Mouse (Mus musculus) lung, postnatal 0 days (tissue): ENCODE measurements around the gene Mettl7a3. TPM values are rescaled to one million over a fixed set of nuclear protein-coding genes. Genes with fewer than 3 reads are reported as not detected.

Experiments
- ATAC-seq: fragments of 200-750 bp; cut with Nextera tagmentation; 2 replicates; pipeline ENCODE4 v1.8.0; 2017; ENCODE audit warnings: moderate library complexity
- DNase-seq: peaks from one replicate; pipeline ENCODE4 v3.0.0-alpha.2; 2016; ENCODE audit warnings: low spot score
- H3K27ac ChIP-seq: fragments of 300-500 bp; sonication (generic); 2 replicates; pipeline ENCODE4 v1.5.1; 2014; ENCODE audit warnings: antibody characterized with exemption, mild to moderate bottlenecking, low read length, mixed read lengths
- H3K27me3 ChIP-seq: fragments of 300-500 bp; sonication (generic); replicated peaks from 2 replicates; pipeline ENCODE4 v1.6.1; 2014; ENCODE audit warnings: low read length, mixed read lengths; ENCODE audit not compliant: insufficient read depth
- H3K36me3 ChIP-seq: fragments of 300-500 bp; sonication (generic); 2 replicates; pipeline ENCODE4 v1.6.1; 2014; ENCODE audit warnings: low read length, mixed read lengths; ENCODE audit not compliant: insufficient read depth
- H3K4me1 ChIP-seq: fragments of 300-500 bp; sonication (generic); 2 replicates; pipeline ENCODE4 v1.6.1; 2014; ENCODE audit warnings: antibody characterized with exemption, low read depth, low read length, mixed read lengths; ENCODE audit not compliant: insufficient read depth
- H3K4me2 ChIP-seq: fragments of 300-500 bp; sonication (generic); replicated peaks from 2 replicates; pipeline ENCODE4 v1.6.1; 2014; ENCODE audit warnings: low read depth, mild to moderate bottlenecking, low read length, moderate library complexity, mixed read lengths
- H3K4me3 ChIP-seq: fragments of 300-500 bp; sonication (generic); 2 replicates; pipeline ENCODE4 v1.5.1; 2014; ENCODE audit warnings: low read depth, low read length
- H3K9ac ChIP-seq: fragments of 300-500 bp; sonication (generic); replicated peaks from 2 replicates; pipeline ENCODE4 v1.6.1; 2014; ENCODE audit warnings: low read depth, mild to moderate bottlenecking
- H3K9me3 ChIP-seq: fragments of 300-500 bp; sonication (generic); 2 replicates; pipeline ENCODE4 v1.6.1; 2016; ENCODE audit warnings: low read length, mixed read lengths
- CTCF ChIP-seq: IDR thresholded peaks from 2 replicates; pipeline ENCODE4 v1.5.1; 2016; ENCODE audit warnings: antibody characterized with exemption, mild to moderate bottlenecking
- EP300 ChIP-seq: IDR thresholded peaks from 2 replicates; pipeline ENCODE4 v1.6.1; 2016; ENCODE audit warnings: antibody characterized with exemption, mild to moderate bottlenecking, control low read depth
- WGBS: fragments of 180-500 bp; shearing (Covaris S2); extraction: QIAGEN DNeasy Blood & Tissue Kit; methylation state at CpG from one replicate; pipeline ENCODE4 v1.1.7; 2014; 5-methylcytosine and 5-hydroxymethylcytosine counted together
- polyA plus RNA-seq: library from polyadenylated mRNA; unstranded; fragments of >200 nt; fragmentation: Nextera tagmentation; extraction: Ambion mirVana; gene quantifications from 2 replicates; pipeline ENCODE4 v1.2.1, GENCODE M21; 2015

The Mettl7a3 gene
- polyA plus RNA-seq, result 0.12 TPM in 2 replicates

DNA sequence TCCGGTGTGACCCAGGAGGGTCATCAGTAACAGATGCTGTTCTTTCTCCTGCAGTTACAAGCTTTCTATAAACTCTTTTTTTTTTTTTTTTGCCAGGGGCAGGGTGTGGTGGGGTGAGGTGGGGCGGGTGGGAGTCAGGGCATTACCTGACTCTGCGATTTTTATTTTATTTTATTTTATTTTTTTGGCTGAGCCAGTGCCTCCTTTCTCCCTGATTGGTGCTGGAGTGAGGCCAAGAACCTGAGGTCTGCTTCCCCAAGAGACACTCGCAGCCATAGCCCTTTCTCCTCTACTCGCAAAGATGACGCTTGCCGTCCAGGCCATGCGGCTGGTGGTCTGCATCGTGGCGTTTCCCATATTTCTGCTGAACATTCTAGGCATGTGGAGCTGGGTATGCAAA is at the start of gene Mettl7a3:
Gene Mettl7a3 (plus strand): TSS at position 301 of the 400 bp plus-strand sequence.
- WGBS, result 73% methylated on average over 10 of the region's 10 CpGs
- Histone ChIP-seq H3K36me3 (no peaks in the 10 kb centered on the region), H3K4me3 (no peak within 1 kb of the TSS), H3K9ac (no peak within 1 kb of the TSS), H3K4me1 (no peaks in the 10 kb centered on the region), H3K27me3 (no peaks in the 10 kb centered on the region), H3K27ac (no peak within 1 kb of the TSS), H3K9me3 (no peaks in the 10 kb centered on the region), H3K4me2 (no peak within 1 kb of the TSS)
- no peak for DNase-seq
- no peak for ATAC-seq
- no peak for TF ChIP-seq CTCF
- TF ChIP-seq EP300, result no peak

DNA sequence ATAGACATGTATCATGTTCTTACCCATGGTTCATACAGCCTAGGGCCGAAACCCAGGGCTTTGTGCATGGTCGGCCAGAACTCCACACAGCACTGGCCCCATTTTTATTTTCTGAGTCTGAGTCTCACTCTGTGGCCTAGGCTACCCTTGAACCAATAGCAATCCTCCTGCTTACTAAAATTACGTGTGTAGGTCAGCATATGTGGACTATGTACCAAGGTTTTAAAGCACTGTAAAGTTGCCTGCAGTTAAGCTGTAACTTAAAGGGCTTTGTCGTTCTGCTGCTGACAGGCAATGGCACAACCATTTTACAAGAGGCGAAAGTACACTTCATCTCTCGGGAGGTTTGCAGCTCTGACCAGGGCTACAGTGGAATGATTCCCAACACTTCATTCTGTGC is 45.7 kb upstream of the Mettl7a3 start:
- no peak overlapping the region for H3K4me2 ChIP-seq
- ATAC-seq, result no peak
- no peaks in the 10 kb centered on the region for H3K4me1 ChIP-seq
- no peaks in the 10 kb centered on the region for H3K27me3 ChIP-seq
- no peak overlapping the region for H3K9ac ChIP-seq
- no peaks in the 10 kb centered on the region for H3K36me3 ChIP-seq
- no peak for DNase-seq
- no peaks in the 10 kb centered on the region for H3K9me3 ChIP-seq
- no peak overlapping the region for H3K4me3 ChIP-seq
- TF ChIP-seq EP300, result no peak
- no peak for TF ChIP-seq CTCF
- H3K27ac ChIP-seq, result no peak overlapping the region
- 84% methylated on average over 6 of the region's 6 CpGs for WGBS

DNA sequence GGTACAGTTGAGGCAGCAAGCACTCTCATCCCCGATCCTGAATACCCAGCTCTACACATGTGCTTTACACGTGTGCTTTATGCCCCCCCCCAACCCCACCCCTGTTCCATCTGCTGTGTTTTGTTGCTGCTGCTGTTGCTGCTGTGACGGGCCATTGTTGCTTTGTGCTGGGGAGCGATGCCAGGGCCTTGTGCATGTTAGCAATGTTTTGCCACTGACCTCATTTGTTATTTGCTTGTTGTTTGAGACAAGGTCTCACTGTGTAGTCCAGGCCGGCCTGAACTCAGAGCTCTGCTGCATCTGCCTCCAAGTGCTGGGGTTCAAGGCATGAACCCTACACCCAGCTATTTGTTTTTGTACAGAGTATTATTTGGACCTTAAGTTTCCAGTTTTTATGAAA is 43.9 kb upstream of the Mettl7a3 start:
- no peaks in the 10 kb centered on the region for H3K27me3 ChIP-seq
- TF ChIP-seq EP300, result no peak
- TF ChIP-seq CTCF, result no peak
- H3K4me2 ChIP-seq, result no peak overlapping the region
- H3K4me1 ChIP-seq, result no peaks in the 10 kb centered on the region
- DNase-seq, result no peak
- no peaks in the 10 kb centered on the region for H3K9me3 ChIP-seq
- no peaks in the 10 kb centered on the region for H3K36me3 ChIP-seq
- H3K9ac ChIP-seq, result no peak overlapping the region
- no peak for ATAC-seq
- H3K4me3 ChIP-seq, result no peak overlapping the region
- no peak overlapping the region for H3K27ac ChIP-seq
- 76% methylated on average over 5 of the region's 5 CpGs for WGBS

DNA sequence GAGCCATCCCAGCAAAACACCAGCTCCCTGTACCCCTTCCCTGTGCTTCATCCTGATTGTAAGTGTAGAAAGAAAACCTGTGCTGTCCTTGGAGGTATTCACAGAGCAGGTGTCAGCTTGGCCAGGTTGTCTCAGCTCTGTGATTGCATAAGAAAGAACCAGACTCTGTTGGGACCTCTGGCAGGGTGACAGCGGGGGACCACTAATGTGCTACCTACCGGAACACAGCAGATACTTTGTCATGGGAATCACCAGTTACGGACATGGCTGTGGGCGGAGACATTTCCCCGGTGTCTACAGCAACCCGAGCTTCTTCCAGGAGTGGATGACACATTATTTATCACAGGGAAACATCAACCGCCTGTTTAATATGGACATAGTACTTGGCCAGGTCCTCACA is 42.4 kb upstream of the Mettl7a3 start:
- Histone ChIP-seq H3K27me3 (no peaks in the 10 kb centered on the region), H3K36me3 (no peaks in the 10 kb centered on the region), H3K4me2 (no peak overlapping the region), H3K9ac (no peak overlapping the region), H3K4me3 (no peak overlapping the region), H3K9me3 (no peaks in the 10 kb centered on the region), H3K27ac (no peak overlapping the region), H3K4me1 (no peaks in the 10 kb centered on the region)
- 36% methylated on average over 7 of the region's 7 CpGs for WGBS
- ATAC-seq (no peak), DNase-seq (no peak)
- TF ChIP-seq CTCF (no peak), EP300 (no peak)

DNA sequence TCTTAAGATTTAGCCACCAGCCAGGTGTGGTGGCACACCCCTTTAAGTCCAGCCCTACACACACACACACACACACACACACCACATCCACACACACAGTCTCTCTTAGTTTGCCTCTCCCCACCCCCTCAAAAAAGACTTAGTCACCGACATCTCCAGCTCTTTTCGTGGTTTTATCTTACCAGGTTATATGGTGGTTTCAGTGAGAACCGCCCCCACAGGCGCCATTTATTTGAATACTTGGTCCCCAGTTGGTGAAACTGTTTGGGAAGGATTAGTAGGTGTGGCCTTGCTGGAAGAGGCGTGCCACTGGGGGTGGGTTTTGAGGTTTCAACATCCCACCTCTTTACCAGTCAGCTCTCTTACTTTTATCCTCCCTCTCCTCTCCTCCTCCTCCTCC is 36.9 kb upstream of the Mettl7a3 start:
- Histone ChIP-seq H3K4me3 (no peak overlapping the region), H3K36me3 (no peaks in the 10 kb centered on the region), H3K4me1 (no peaks in the 10 kb centered on the region; the same call in 1 of the 2 replicates), H3K9me3 (no peaks in the 10 kb centered on the region), H3K4me2 (no peak overlapping the region), H3K27me3 (no peaks in the 10 kb centered on the region), H3K9ac (no peak overlapping the region), H3K27ac (no peak overlapping the region)
- TF ChIP-seq EP300 (no peak), CTCF (no peak)
- WGBS, result 84% methylated on average over 5 of the region's 5 CpGs
- DNase-seq, result no peak
- no peak for ATAC-seq

DNA sequence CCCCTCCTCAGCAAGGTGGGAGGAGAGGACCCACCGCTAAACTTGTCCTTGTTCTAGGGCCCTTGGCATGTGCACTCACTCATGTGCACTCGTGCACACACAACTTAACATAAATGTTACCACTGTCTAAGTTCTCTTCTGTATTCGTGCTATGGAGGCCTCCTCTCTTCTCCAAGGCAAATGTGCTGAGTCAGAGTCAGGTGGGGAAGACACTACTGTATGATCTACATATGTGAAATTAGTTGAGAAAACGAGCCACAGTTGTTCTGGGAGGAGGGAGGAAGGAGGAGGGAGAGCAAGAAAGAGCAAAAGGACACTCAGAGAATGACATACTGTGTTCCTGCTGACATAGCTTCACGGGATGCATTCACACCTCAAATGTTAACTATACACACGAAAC is 34.2 kb upstream of the Mettl7a3 start:
- H3K27ac ChIP-seq, result no peak overlapping the region
- H3K4me2 ChIP-seq, result no peak overlapping the region
- H3K27me3 ChIP-seq, result no peaks in the 10 kb centered on the region
- no peaks in the 10 kb centered on the region; the same call in 1 of the 2 replicates for H3K4me1 ChIP-seq
- ATAC-seq (no peak), DNase-seq (no peak)
- no peak for TF ChIP-seq CTCF
- no peak for TF ChIP-seq EP300
- H3K36me3 ChIP-seq, result no peaks in the 10 kb centered on the region
- H3K9ac ChIP-seq, result no peak overlapping the region
- 70% methylated on average over 6 of the region's 6 CpGs for WGBS
- no peaks in the 10 kb centered on the region for H3K9me3 ChIP-seq
- no peak overlapping the region for H3K4me3 ChIP-seq

DNA sequence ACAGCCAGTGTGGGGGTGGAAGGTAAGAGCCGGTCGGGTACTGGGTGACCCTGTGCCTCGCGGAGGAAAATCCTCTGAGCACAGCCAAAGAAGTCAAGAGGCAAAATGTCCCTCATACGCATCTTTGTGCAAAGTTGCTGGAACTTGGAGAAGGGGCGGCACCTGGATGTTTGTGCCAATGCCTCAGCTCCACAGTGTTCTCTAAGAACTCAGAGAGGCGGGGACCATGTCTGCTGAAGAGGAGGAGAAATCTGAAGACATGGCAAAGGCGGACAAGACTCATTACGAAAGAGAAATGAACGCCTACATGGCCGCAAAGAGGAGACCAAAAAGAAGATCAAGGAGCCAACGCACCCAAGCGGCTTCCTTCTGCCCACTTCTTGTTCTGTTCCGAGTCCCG is 33.2 kb upstream of the Mettl7a3 start:
- H3K36me3 ChIP-seq, result no peaks in the 10 kb centered on the region
- no peak overlapping the region for H3K4me3 ChIP-seq
- 78% methylated on average over 15 of the region's 15 CpGs for WGBS
- TF ChIP-seq EP300, result no peak
- no peak overlapping the region for H3K9ac ChIP-seq
- no peaks in the 10 kb centered on the region; the same call in 1 of the 2 replicates for H3K4me1 ChIP-seq
- no peak overlapping the region for H3K4me2 ChIP-seq
- DNase-seq (no peak), ATAC-seq (no peak)
- no peaks in the 10 kb centered on the region for H3K9me3 ChIP-seq
- no peak overlapping the region for H3K27ac ChIP-seq
- no peaks in the 10 kb centered on the region for H3K27me3 ChIP-seq
